Mouse (Mus musculus) lung, embryonic 16.5 days (tissue): ENCODE measurements around the gene Zscan25. TPM values are rescaled to one million over a fixed set of nuclear protein-coding genes. Genes with fewer than 3 reads are reported as not detected.
"Not testable (repeated sequence)": the region's sequence is repeated elsewhere in the genome, so short reads cannot be mapped to it uniquely, and the experiment has no call there.

Source experiments
- ATAC-seq: fragments of 200-750 bp; cut with Nextera tagmentation; 2 replicates; pipeline ENCODE4 v1.8.0; 2017; ENCODE audit warnings: low read depth, mild to moderate bottlenecking, moderate library complexity
- H3K27ac ChIP-seq: fragments of 300-500 bp; sonication (generic); 2 replicates; pipeline ENCODE4 v1.5.1; 2014; ENCODE audit warnings: mild to moderate bottlenecking, control low read depth, low read length
- H3K27me3 ChIP-seq: fragments of 300-500 bp; sonication (generic); 2 replicates; pipeline ENCODE4 v1.6.1; 2014; ENCODE audit warnings: low read depth, low read length, mixed read lengths; ENCODE audit not compliant: control insufficient read depth, insufficient read depth
- H3K36me3 ChIP-seq: fragments of 300-500 bp; sonication (generic); 2 replicates; pipeline ENCODE4 v1.6.1; 2014; ENCODE audit warnings: low read length; ENCODE audit not compliant: control insufficient read depth, insufficient read depth
- H3K4me1 ChIP-seq: fragments of 300-500 bp; sonication (generic); replicated peaks from 2 replicates; pipeline ENCODE4 v1.6.1; 2014; ENCODE audit warnings: low read length, mixed read lengths; ENCODE audit not compliant: control insufficient read depth, insufficient read depth
- H3K4me2 ChIP-seq: fragments of 300-500 bp; sonication (generic); 2 replicates; pipeline ENCODE4 v1.6.1; 2014; ENCODE audit warnings: low read depth, low read length, control low read depth
- H3K4me3 ChIP-seq: fragments of 300-500 bp; sonication (generic); 2 replicates; pipeline ENCODE4 v1.5.1; 2014; ENCODE audit warnings: mild to moderate bottlenecking, low read length, control low read depth
- H3K9ac ChIP-seq: fragments of 300-500 bp; sonication (generic); 2 replicates; pipeline ENCODE4 v1.6.1; 2014; ENCODE audit warnings: low read length, control low read depth
- H3K9me3 ChIP-seq: fragments of 300-500 bp; sonication (generic); 2 replicates; pipeline ENCODE4 v1.6.1; 2016; ENCODE audit warnings: low read length; ENCODE audit not compliant: control insufficient read depth
- WGBS: fragments of 180-500 bp; shearing (Covaris S2); extraction: QIAGEN DNeasy Blood & Tissue Kit; methylation state at CpG from one replicate; pipeline ENCODE4 v1.1.7; 2014; 5-methylcytosine and 5-hydroxymethylcytosine counted together
- polyA plus RNA-seq: library from polyadenylated mRNA; unstranded; fragments of >200 nt; fragmentation: Nextera tagmentation; extraction: Ambion mirVana; gene quantifications from 2 replicates; pipeline ENCODE4 v1.2.1, GENCODE M21; 2015

Gene Zscan25
- polyA plus RNA-seq, result 0.15 and 0.57 TPM in 2 replicates

DNA sequence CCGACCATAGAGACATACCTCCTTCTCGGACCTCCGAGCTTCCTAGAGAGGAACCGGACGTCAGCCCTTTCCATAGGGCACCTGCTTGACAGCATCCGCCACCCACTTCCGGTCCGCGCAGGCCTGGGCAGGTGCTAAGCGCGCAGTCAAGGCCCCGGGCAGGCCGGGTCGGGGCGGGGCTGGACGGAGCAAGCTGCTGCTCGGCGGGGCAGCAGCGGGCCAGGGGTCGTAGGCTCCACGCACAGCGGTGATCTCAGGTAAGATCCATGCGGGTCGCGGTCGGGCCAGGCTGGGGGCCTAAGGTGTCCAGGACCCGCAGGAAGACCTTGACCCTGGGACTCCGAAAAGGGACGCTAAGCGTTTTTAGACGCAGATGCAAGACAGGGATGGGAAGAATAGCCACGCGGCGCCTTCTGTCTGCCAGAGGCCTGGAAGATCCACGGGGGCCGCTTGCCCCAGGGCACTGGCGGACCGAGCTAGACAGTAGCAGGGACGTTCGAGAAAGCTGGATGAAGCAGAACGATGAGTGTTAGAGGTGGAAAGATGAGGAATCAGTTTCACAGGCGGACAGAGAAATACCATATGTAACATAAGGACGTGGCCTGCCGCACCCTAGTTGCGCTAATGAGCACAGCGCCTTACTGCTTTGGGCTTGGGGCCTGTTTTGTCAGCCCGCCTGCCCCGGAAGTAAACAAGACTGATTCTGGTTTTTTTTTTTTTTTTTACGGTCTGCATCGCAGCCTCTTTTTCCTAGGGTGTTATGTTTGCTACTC lies at the start of gene Zscan25:
Zscan25 (plus strand) TSS at position 130 of the 773 bp plus-strand sequence.
- peak; percentile 99 for ATAC-seq

GRCm38 (mm10) chr5:145230641-145231040 lies 49.7 kb upstream of the Zscan25 start:
- WGBS, result 85% methylated on average over 4 of the region's 4 CpGs
- H3K9ac ChIP-seq, result peak overlapping the region; percentile 99

More for the DNA sequence above, at the start of gene Zscan25:
- peak within 1 kb of the TSS; percentile 90 for H3K27ac ChIP-seq
- H3K4me3 ChIP-seq, result peak within 1 kb of the TSS; percentile 84
- no peaks in the 10 kb centered on the region for H3K27me3 ChIP-seq
- peaks cover 17% of the 10 kb centered on the region for H3K36me3 ChIP-seq
- peak within 1 kb of the TSS; percentile 91 for H3K4me2 ChIP-seq
- peak within 1 kb of the TSS; percentile 79 for H3K9ac ChIP-seq
- no peaks in the 10 kb centered on the region for H3K4me1 ChIP-seq
- H3K9me3 ChIP-seq, result no peaks in the 10 kb centered on the region
- under 1% methylated on average over 49 of the region's 50 CpGs for WGBS

GRCm38 (mm10) chr5:145231367-145231871 lies 48.9 kb upstream of the Zscan25 start, which contains the start of gene Zfp655:
Gene Zfp655, plus strand, starts transcription at chr5:145231715.
- Histone ChIP-seq H3K36me3 (peaks cover 15% of the 10 kb centered on the region), H3K27ac (peak within 1 kb of the TSS; percentile 90), H3K27me3 (no peaks in the 10 kb centered on the region), H3K9ac (peak within 1 kb of the TSS; percentile 99), H3K4me1 (peaks cover 11% of the 10 kb centered on the region), H3K4me3 (peak within 1 kb of the TSS; percentile 98), H3K4me2 (peak within 1 kb of the TSS; percentile 82), H3K9me3 (no peaks in the 10 kb centered on the region)
- WGBS, result under 1% methylated on average over 42 of the region's 42 CpGs
- peak; percentile 99 for ATAC-seq

More at GRCm38 (mm10) chr5:145230641-145231040, 49.7 kb upstream of the Zscan25 start:
- H3K27ac ChIP-seq, result no peak overlapping the region; the same call in 1 of the 2 replicates
- no peak for ATAC-seq
- peaks cover 11% of the 10 kb centered on the region for H3K4me1 ChIP-seq
- H3K4me2 ChIP-seq, result peak overlapping the region; percentile 82
- H3K27me3 ChIP-seq, result no peaks in the 10 kb centered on the region
- peaks cover 12% of the 10 kb centered on the region for H3K36me3 ChIP-seq
- H3K4me3 ChIP-seq, result peak overlapping the region; percentile 98; the same call in 1 of the 2 replicates
- H3K9me3 ChIP-seq, result no peaks in the 10 kb centered on the region

- peak overlapping the region; percentile 99 for H3K9ac ChIP-seq
- WGBS, result 1% methylated on average over 37 of the region's 49 CpGs
- peak; percentile 71 for ATAC-seq
Observed at GRCm38 (mm10) chr5:145231893-145232411, 48.3 kb upstream of the Zscan25 start.

DNA sequence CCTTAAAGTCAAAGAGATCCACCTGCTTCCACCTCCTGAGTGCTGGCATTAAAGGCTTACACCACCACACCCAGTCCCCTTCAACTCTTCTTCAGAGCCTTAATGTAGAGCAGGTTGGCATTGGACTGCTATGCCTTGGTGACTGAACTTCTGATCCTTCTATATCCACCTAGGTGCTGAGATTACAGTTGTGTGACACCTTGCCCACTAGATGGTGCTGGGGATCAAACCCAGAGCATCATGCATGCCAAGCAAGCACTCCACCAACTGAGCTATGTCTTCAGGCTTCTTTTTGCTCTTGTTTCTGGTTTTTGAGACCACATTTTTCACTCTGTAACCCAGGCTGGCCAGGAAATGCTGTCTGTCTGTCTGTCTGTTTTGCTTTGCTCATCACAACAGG lies 45.7 kb upstream of the Zscan25 start:
- H3K9me3 ChIP-seq, result no peaks in the 10 kb centered on the region
- H3K36me3 ChIP-seq, result peaks cover 27% of the 10 kb centered on the region
- no peaks in the 10 kb centered on the region for H3K27me3 ChIP-seq
- H3K9ac ChIP-seq, result no peak overlapping the region
- no peak overlapping the region for H3K4me3 ChIP-seq
- H3K4me2 ChIP-seq, result no peak overlapping the region
- peaks cover 11% of the 10 kb centered on the region for H3K4me1 ChIP-seq
- H3K27ac ChIP-seq, result no peak overlapping the region
- ATAC-seq, result no peak

More at GRCm38 (mm10) chr5:145231893-145232411, 48.3 kb upstream of the Zscan25 start:
- Histone ChIP-seq H3K9me3 (no peaks in the 10 kb centered on the region), H3K36me3 (peaks cover 17% of the 10 kb centered on the region), H3K4me2 (peak overlapping the region; percentile 75), H3K27me3 (no peaks in the 10 kb centered on the region), H3K27ac (peak overlapping the region; percentile 90), H3K4me3 (peak overlapping the region; percentile 98), H3K4me1 (peaks cover 11% of the 10 kb centered on the region)

DNA sequence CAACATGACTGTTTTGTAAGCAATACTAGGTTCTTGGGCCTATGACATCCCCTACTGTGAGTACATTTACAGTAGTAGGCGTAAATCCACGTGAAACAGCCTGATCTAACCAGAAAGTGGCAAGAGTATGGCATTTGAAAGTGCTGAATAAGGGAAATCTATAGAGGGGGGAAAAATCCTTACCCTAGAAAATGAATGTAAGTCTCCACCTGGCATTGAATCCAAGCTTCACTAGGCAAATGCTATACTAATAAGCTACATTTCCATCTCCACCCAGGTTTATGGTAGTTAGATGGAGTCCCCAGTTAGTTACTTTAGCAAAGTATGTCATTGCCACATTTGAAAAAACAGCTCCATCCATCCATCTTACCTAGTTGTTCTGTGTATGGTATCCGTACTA lies 30.8 kb upstream of the Zscan25 start:
- H3K9ac ChIP-seq, result no peak overlapping the region
- no peaks in the 10 kb centered on the region for H3K4me1 ChIP-seq
- no peak for ATAC-seq
- no peak overlapping the region for H3K27ac ChIP-seq
- H3K4me2 ChIP-seq, result no peak overlapping the region
- H3K9me3 ChIP-seq, result no peaks in the 10 kb centered on the region; the same call in 1 of the 2 replicates
- H3K27me3 ChIP-seq, result no peaks in the 10 kb centered on the region
- H3K36me3 ChIP-seq, result peaks cover 31% of the 10 kb centered on the region
- H3K4me3 ChIP-seq, result no peak overlapping the region
- WGBS, result 92% methylated on average over 3 of the region's 3 CpGs

DNA sequence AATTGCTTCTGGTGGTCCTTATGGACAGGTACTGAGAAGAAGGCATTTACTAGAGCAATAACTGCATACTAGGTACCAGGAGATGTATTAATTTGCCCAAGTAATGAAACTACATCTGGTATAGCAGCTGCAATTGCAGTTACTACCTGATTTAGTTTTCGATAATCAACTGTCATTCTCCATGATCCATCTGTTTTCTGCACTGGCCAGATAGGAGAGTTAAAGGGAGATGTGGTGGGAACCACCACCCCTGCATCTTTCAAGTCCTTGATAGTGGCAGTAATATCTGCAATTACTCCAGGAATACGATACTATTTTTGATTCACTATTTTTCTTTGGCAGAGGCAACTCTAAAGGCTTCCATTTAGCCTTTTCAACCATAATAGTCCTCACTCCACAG lies 6.7 kb upstream of the Zscan25 start:
- H3K9me3 ChIP-seq, H3K4me1 ChIP-seq, ATAC-seq, H3K27ac ChIP-seq, H3K4me3 ChIP-seq, H3K9ac ChIP-seq, H3K4me2 ChIP-seq, H3K36me3 ChIP-seq, H3K27me3 ChIP-seq: not testable (repeated sequence)
- 73% methylated on average over 2 of the region's 2 CpGs for WGBS

- 86% methylated on average over 2 of the region's 2 CpGs for WGBS
- Histone ChIP-seq H3K4me3 (peak overlapping the region; percentile 84), H3K27me3 (no peaks in the 10 kb centered on the region), H3K4me2 (peak overlapping the region; percentile 91; the same call in 1 of the 2 replicates), H3K4me1 (no peaks in the 10 kb centered on the region), H3K27ac (no peak overlapping the region), H3K36me3 (peaks cover 14% of the 10 kb centered on the region), H3K9ac (no peak overlapping the region), H3K9me3 (no peaks in the 10 kb centered on the region)
- ATAC-seq, result no peak
Observed at GRCm38 (mm10) chr5:145279948-145280347, 352 bp upstream of the Zscan25 start.

- peaks cover 58% of the 10 kb centered on the region for H3K36me3 ChIP-seq
- H3K9me3 ChIP-seq, result no peaks in the 10 kb centered on the region
- H3K9ac ChIP-seq, result no peak overlapping the region
- no peaks in the 10 kb centered on the region for H3K27me3 ChIP-seq
- H3K4me2 ChIP-seq, result no peak overlapping the region
- no peak overlapping the region for H3K4me3 ChIP-seq
- no peaks in the 10 kb centered on the region for H3K4me1 ChIP-seq
- WGBS, result 94% methylated on average over 5 of the region's 5 CpGs
- no peak overlapping the region for H3K27ac ChIP-seq
- ATAC-seq, result no peak
Observed at GRCm38 (mm10) chr5:145288382-145288781, 8.1 kb downstream of the Zscan25 start.
